Mouse (Mus musculus): Measurements from ENCODE around the gene Adsl. TPM values are rescaled to one million over a fixed set of nuclear protein-coding genes. Genes with fewer than 3 reads are reported as not detected.

The Adsl gene
- polyA plus RNA-seq, 1 experiment, result 174 TPM

DNA sequence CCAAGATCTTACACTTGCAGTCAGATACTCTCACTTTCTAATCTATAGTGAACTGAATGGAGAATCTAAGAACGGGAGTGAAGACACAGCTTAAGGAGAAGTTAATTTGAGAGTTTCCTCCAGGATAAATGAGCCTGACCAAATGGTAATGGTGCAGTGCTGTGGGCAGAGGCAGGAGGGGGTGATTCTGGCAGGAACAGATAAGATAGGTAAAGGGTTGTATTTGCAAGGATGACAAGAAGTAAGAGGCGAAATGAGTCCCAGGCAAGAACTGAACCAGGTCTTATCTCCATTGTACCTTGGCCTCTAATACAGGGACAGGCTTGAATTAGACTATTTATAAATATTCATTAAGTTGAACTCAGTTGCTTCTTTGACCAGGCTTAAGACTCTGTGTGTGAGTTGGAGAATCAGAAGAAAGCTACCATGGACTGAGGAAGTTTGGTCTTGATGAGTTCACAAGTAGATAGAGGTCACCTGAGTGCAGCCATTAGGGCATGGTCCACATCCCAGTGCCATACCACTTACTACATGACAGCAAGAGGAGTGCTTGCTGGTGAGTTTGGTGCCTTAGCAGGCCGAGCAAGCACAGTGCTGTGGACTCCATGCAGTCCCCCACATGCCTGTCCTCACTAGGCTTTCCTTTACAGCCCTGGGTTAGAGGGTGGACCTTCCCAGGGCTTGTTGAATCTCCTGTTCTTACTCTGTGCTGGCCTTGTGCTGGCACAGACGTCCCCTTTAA lies 37.3 kb upstream of the Adsl start:
- Histone ChIP-seq H3K79me2 (ENCODE audit: control insufficient read depth, insufficient read depth) (no peaks in the 10 kb centered on the region), H3K79me3 (ENCODE audit: low read depth) (no peaks in the 10 kb centered on the region), H3K36me3 (ENCODE audit: control insufficient read depth, insufficient read depth) (peaks cover 45% of the 10 kb centered on the region), H3K27me3 (ENCODE audit: control insufficient read depth, insufficient read depth, insufficient read length) (no peaks in the 10 kb centered on the region), H3ac (ENCODE audit: control insufficient read depth, insufficient read length, low read depth) (no peak overlapping the region), H3K4me3 (ENCODE audit: insufficient read depth, poor library complexity, severe bottlenecking) (no peak overlapping the region)
- TF ChIP-seq USF1 (IDR thresholded peaks at IDR 0.05; ENCODE audit: low read depth) (no peak), CTCF (IDR thresholded peaks at IDR 0.05; ENCODE audit: control insufficient read depth, insufficient read depth, insufficient read length) (no peak), MYOD1 (IDR thresholded peaks at IDR 0.05; ENCODE audit: control insufficient read depth, insufficient read length, low read depth) (no peak), MAX (IDR thresholded peaks at IDR 0.05) (no peak)

DNA sequence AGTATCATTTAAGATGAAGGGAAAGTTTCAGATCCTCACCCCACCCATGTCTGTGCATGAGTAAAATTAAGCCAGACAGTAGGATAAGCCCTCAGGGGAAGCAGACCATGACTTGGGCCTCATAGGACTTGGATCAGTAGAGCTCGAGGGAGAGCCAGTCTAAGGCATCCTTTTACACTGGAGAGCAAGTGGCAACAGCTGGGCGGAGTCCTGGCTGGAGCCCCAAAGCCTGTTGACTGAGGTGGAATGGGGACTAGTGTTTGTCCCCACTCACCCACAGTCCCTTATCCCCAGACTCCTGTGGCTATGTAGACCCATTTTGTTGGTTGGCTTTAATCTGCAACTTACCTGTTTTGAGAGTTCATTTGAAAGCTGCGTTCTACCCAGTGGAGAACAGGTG lies 36.1 kb upstream of the Adsl start:
- Histone ChIP-seq H3K36me3 (ENCODE audit: control insufficient read depth, insufficient read depth) (peaks cover 44% of the 10 kb centered on the region), H3K4me3 (ENCODE audit: insufficient read depth, poor library complexity, severe bottlenecking) (no peak overlapping the region), H3ac (ENCODE audit: control insufficient read depth, insufficient read length, low read depth) (no peak overlapping the region), H3K79me2 (ENCODE audit: control insufficient read depth, insufficient read depth) (no peaks in the 10 kb centered on the region), H3K27me3 (ENCODE audit: control insufficient read depth, insufficient read depth, insufficient read length) (no peaks in the 10 kb centered on the region), H3K79me3 (ENCODE audit: low read depth) (no peaks in the 10 kb centered on the region)
- TF ChIP-seq MYOD1 (IDR thresholded peaks at IDR 0.05; ENCODE audit: control insufficient read depth, insufficient read length, low read depth) (no peak), FOSL1 (IDR thresholded peaks at IDR 0.05; ENCODE audit: insufficient read depth, low read length, poor library complexity, severe bottlenecking) (no peak), CTCF (IDR thresholded peaks at IDR 0.05; ENCODE audit: control insufficient read depth, insufficient read depth, insufficient read length) (no peak)

DNA sequence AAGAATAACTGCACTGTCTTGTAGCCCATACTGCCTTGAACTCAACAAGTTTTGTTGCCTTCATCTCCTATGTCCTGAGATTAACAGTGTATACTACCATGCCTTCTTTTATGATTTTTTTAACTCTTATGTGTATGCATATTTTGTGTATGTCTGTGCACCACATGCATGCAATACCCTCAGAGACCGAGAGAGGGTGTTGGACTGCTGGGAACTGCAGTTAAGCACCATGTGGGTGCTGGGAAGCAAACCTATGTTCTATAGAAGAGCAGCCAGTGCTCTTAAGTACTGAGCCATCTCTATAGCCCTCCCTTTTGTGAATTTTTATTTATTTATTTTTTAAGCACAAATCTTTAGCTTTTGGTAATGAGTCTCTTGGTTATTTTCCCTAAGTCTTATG lies 34.5 kb upstream of the Adsl start:
- H3K79me3 ChIP-seq (ENCODE audit: low read depth), result no peaks in the 10 kb centered on the region

DNA sequence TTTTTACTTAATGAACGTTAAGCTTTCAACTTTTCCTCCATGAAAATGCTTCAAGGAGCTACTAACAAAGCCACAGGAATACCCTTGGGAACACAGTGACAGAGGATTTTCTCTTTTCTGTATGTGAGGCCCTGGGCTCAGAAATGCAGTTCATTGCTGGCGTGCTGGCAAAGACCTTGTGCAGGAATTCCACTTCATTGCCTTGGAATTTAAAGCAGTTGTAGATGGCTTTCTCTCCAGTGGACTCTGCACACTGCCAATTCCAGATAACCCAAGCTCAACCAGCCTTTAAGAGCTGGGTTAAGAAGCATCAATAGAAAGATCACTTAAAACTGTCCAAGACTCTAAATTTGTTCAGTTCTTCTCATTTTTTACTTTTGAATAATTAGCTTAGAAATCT lies 32.4 kb upstream of the Adsl start:
- H3K4me3 ChIP-seq (ENCODE audit: insufficient read depth, poor library complexity, severe bottlenecking), result no peak overlapping the region
- H3K79me3 ChIP-seq (ENCODE audit: low read depth), result no peaks in the 10 kb centered on the region
- no peaks in the 10 kb centered on the region for H3K27me3 ChIP-seq (ENCODE audit: control insufficient read depth, insufficient read depth, insufficient read length)
- no peak for TF ChIP-seq MYOG (IDR thresholded peaks at IDR 0.05; ENCODE audit: control insufficient read depth, extremely low read depth, insufficient read length)
- no peak for TF ChIP-seq CEBPB (IDR thresholded peaks at IDR 0.05; ENCODE audit: low read depth)
- TF ChIP-seq CTCF (IDR thresholded peaks at IDR 0.05; ENCODE audit: control insufficient read depth, insufficient read depth, insufficient read length), result no peak
- TF ChIP-seq MYOD1 (IDR thresholded peaks at IDR 0.05; ENCODE audit: control insufficient read depth, insufficient read length, low read depth), result no peak
- no peak for TF ChIP-seq MAX (IDR thresholded peaks at IDR 0.05)
- TF ChIP-seq FOSL1 (IDR thresholded peaks at IDR 0.05; ENCODE audit: insufficient read depth, low read length, poor library complexity, severe bottlenecking), result no peak
- no peak for TF ChIP-seq USF1 (IDR thresholded peaks at IDR 0.05; ENCODE audit: low read depth)
- H3ac ChIP-seq (ENCODE audit: control insufficient read depth, insufficient read length, low read depth), result no peak overlapping the region
- H3K36me3 ChIP-seq (ENCODE audit: control insufficient read depth, insufficient read depth), result peaks cover 65% of the 10 kb centered on the region
- no peaks in the 10 kb centered on the region for H3K79me2 ChIP-seq (ENCODE audit: control insufficient read depth, insufficient read depth)

More for the DNA sequence above, 34.5 kb upstream of the Adsl start:
- H3K27me3 ChIP-seq (ENCODE audit: control insufficient read depth, insufficient read depth, insufficient read length), result no peaks in the 10 kb centered on the region
- H3ac ChIP-seq (ENCODE audit: control insufficient read depth, insufficient read length, low read depth), result no peak overlapping the region
- H3K79me2 ChIP-seq (ENCODE audit: control insufficient read depth, insufficient read depth), result no peaks in the 10 kb centered on the region
- TF ChIP-seq MYOG (IDR thresholded peaks at IDR 0.05; ENCODE audit: control insufficient read depth, extremely low read depth, insufficient read length) (no peak), MYOD1 (IDR thresholded peaks at IDR 0.05; ENCODE audit: control insufficient read depth, insufficient read length, low read depth) (no peak), MAX (IDR thresholded peaks at IDR 0.05) (no peak), USF1 (IDR thresholded peaks at IDR 0.05; ENCODE audit: low read depth) (no peak), CEBPB (IDR thresholded peaks at IDR 0.05; ENCODE audit: low read depth) (no peak), FOSL1 (IDR thresholded peaks at IDR 0.05; ENCODE audit: insufficient read depth, low read length, poor library complexity, severe bottlenecking) (no peak), CTCF (IDR thresholded peaks at IDR 0.05; ENCODE audit: control insufficient read depth, insufficient read depth, insufficient read length) (no peak)
- H3K4me3 ChIP-seq (ENCODE audit: insufficient read depth, poor library complexity, severe bottlenecking), result no peak overlapping the region
- H3K36me3 ChIP-seq (ENCODE audit: control insufficient read depth, insufficient read depth), result peaks cover 48% of the 10 kb centered on the region

DNA sequence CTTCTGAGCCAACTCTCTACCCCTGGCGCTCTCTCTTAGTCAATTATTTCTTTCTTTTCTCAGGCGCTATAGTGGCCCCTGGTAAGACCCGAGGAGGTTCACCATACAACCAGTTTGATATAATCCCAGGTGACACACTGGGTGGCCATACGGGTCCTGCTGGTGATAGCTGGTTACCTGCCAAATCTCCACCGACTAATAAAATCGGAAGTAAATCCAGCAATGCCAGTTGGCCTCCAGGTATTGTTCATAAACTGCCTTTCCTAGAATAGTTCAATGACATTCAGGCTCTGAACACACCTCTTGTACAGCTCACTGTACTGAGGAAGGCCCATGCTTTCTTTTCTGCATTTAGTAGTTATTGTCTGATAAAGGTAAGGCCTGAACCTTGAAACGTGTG lies 31.7 kb upstream of the Adsl start:
- Histone ChIP-seq H3K4me3 (ENCODE audit: insufficient read depth, poor library complexity, severe bottlenecking) (no peak overlapping the region), H3K79me3 (ENCODE audit: low read depth) (no peaks in the 10 kb centered on the region), H3K36me3 (ENCODE audit: control insufficient read depth, insufficient read depth) (peaks cover 58% of the 10 kb centered on the region), H3K27me3 (ENCODE audit: control insufficient read depth, insufficient read depth, insufficient read length) (no peaks in the 10 kb centered on the region), H3ac (ENCODE audit: control insufficient read depth, insufficient read length, low read depth) (no peak overlapping the region), H3K79me2 (ENCODE audit: control insufficient read depth, insufficient read depth) (no peaks in the 10 kb centered on the region)
- TF ChIP-seq MYOD1 (IDR thresholded peaks at IDR 0.05; ENCODE audit: control insufficient read depth, insufficient read length, low read depth) (no peak), MYOG (IDR thresholded peaks at IDR 0.05; ENCODE audit: control insufficient read depth, extremely low read depth, insufficient read length) (no peak), MAX (IDR thresholded peaks at IDR 0.05) (no peak), USF1 (IDR thresholded peaks at IDR 0.05; ENCODE audit: low read depth) (no peak), CTCF (IDR thresholded peaks at IDR 0.05; ENCODE audit: control insufficient read depth, insufficient read depth, insufficient read length) (no peak), FOSL1 (IDR thresholded peaks at IDR 0.05; ENCODE audit: insufficient read depth, low read length, poor library complexity, severe bottlenecking) (no peak), CEBPB (IDR thresholded peaks at IDR 0.05; ENCODE audit: low read depth) (no peak)

DNA sequence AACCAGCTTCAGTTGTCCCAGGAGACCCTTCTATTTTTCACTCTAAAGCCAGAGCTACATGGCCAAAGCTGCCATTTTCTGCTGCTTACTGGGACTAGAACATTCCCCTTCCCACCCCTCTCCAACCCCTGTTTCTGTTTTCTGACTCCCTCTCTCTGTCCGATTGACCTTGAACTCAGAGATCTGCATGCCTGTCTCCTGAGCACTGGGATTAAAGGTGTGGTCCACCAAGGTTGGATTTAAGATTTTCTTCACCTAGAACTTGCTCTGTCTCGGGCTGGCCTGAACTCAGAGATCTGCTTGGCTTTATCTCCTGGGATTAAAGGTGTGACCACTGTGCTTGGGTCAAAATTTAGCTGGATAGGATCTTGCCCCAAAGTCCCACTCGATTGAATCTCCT lies 27.9 kb upstream of the Adsl start:
- no peaks in the 10 kb centered on the region for H3K79me2 ChIP-seq (ENCODE audit: control insufficient read depth, insufficient read depth)
- peaks cover 72% of the 10 kb centered on the region for H3K36me3 ChIP-seq (ENCODE audit: control insufficient read depth, insufficient read depth)
- H3ac ChIP-seq (ENCODE audit: control insufficient read depth, insufficient read length, low read depth), result no peak overlapping the region
- TF ChIP-seq CTCF (IDR thresholded peaks at IDR 0.05; ENCODE audit: control insufficient read depth, insufficient read depth, insufficient read length), result no peak
- TF ChIP-seq MAX (IDR thresholded peaks at IDR 0.05), result no peak
- TF ChIP-seq CEBPB (IDR thresholded peaks at IDR 0.05; ENCODE audit: low read depth), result no peak
- no peak for TF ChIP-seq MYOG (IDR thresholded peaks at IDR 0.05; ENCODE audit: control insufficient read depth, extremely low read depth, insufficient read length)
- TF ChIP-seq MYOD1 (IDR thresholded peaks at IDR 0.05; ENCODE audit: control insufficient read depth, insufficient read length, low read depth), result no peak
- TF ChIP-seq USF1 (IDR thresholded peaks at IDR 0.05; ENCODE audit: low read depth), result no peak
- no peak for TF ChIP-seq FOSL1 (IDR thresholded peaks at IDR 0.05; ENCODE audit: insufficient read depth, low read length, poor library complexity, severe bottlenecking)
- no peaks in the 10 kb centered on the region for H3K79me3 ChIP-seq (ENCODE audit: low read depth)
- H3K27me3 ChIP-seq (ENCODE audit: control insufficient read depth, insufficient read depth, insufficient read length), result no peaks in the 10 kb centered on the region
- no peak overlapping the region for H3K4me3 ChIP-seq (ENCODE audit: insufficient read depth, poor library complexity, severe bottlenecking)
